Mouse (Mus musculus) urinary bladder, postnatal 14 days (tissue): ENCODE results near the gene Mcrip2.

ENCODE experiments used
- DNase-seq: peaks from one replicate; pipeline ENCODE4 v3.0.0; 2021; ENCODE audit warnings: low spot score

The Mcrip2 gene

DNA sequence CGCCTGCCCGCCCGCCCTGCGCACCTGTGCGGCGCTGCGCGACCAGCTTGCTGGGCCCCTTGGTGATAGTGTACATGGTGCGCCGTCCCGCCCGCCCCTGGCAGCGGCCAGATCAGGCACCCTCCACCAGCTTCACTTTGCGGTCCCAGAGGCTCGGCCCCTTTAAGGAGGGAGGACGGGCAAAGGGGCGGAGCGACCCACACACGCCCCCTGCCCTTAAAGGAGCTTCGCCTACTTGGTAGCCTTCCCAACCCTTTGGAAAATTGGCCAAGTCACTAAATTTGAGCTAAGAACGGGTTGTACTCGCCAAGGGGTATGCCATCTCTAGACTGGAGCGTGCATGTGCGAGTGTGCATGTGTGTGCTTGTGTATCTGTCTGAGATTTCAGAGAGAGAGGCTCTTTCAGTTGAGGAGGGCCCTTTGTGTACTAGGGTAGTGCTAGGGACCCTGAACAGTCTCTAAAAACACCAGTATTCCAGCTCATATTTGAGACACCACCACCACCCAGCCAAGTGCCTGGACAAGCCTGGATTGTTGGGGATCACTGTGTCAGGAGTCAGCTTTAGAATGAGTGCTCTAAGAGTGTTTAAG is at the start of gene Mcrip2:
Gene Mcrip2, minus strand, starts transcription at position 164 of the 591 bp plus-strand sequence.
- DNase-seq: peak; percentile 82

GRCm38 (mm10) chr17:25918037-25918750 is 49.6 kb upstream of the Mcrip2 start:
- no peak for DNase-seq

DNA sequence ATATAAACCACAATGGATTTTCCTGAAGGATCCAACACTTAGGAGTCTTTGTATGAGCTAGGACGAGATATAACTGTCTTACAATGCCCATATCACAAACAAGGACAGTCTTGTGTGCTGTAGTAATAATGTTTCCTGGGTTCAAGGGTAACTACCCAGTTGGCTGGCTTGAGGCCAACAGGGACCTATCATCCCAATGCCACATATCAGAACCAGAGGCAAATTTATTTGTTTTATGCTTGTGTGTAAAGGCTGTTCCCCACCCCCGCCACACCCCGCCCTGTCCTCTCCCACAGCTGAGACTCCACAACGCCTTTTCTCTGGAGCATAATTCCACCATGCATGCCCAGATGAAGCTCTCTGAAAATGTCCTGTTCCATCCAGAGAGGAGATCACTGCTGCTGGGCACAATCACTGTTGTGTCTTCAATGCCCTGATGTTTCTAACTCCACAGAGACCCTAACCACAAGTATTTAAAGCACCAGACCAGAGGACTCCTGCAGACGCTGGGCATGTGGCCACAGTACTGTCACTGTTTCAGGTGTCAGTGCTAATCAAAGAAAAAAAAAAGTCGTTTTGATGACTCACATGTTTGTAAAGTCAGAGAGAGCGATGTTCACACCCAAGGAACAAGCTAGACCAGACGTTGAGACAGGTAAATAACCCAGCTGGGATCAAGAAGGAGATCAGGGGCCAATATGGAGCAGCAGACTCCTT is 48.5 kb upstream of the Mcrip2 start:
- DNase-seq: peak; percentile 21

DNA sequence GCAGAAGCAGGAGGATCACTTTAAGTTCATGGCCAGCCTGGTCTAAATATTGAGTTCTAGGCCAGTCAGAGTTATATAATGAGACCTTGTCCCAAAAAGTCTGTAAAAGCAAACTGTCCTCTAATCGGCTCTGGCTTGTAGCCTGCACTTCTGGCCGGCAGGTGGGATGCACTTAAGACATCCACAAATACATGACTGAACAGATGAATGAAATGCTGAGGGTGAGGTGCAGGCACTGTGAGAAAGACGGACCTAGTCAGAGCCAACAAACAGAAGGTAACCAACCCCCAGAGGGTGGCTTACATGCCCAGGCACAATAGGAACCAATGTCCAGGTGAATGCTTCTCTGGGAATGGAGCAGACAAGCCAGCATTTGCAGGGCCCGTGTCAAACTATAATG is 45.7 kb upstream of the Mcrip2 start:
- no peak for DNase-seq

DNA sequence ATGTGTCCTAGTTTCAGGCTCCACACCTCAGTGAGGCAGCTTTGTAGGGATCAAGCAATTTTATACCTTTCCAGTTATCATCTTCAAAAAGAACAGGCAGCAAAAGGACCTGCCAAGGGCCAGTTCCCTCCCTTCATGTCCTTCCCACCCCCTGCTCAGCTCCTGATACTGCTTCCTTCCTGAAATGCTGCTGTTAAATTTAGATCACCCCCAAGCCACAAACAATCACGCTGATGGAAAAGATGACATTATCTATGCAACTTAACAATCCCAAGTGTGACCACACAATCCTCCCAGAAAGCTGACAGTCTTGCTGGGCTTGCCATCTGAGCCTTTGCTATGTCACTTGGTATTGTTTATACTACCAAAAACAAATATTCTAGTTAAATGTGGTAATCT is 45.3 kb upstream of the Mcrip2 start:
- DNase-seq: no peak

GRCm38 (mm10) chr17:25913186-25913876 is 44.8 kb upstream of the Mcrip2 start:
- no peak for DNase-seq

- no peak for DNase-seq
These were observed 43.3 kb upstream of the Mcrip2 start for GRCm38 (mm10) chr17:25911816-25912215.

GRCm38 (mm10) chr17:25907640-25908039 is 39.1 kb upstream of the Mcrip2 start:
- DNase-seq: no peak

- DNase-seq: no peak
These were observed 34.5 kb upstream of the Mcrip2 start for GRCm38 (mm10) chr17:25903061-25903460.

DNA sequence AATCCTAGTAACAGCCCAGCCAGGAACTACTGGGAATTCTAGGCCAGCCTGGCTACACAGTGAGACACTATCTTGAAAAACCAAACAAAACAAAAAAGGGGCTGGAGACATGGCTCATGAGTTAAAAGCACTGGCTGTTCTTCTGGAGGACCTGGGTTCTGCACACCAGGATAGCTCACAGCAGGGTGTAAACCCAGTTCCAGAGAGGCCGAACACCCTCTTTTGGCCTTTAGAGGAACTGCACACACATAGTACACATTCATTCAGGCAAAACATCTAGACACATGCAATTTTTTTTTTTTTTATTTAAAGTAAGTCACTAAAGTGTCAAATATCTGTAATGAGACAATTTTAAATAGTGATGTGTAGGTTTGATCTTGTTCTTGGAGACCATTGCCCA is 31.6 kb upstream of the Mcrip2 start:
- DNase-seq: no peak

DNA sequence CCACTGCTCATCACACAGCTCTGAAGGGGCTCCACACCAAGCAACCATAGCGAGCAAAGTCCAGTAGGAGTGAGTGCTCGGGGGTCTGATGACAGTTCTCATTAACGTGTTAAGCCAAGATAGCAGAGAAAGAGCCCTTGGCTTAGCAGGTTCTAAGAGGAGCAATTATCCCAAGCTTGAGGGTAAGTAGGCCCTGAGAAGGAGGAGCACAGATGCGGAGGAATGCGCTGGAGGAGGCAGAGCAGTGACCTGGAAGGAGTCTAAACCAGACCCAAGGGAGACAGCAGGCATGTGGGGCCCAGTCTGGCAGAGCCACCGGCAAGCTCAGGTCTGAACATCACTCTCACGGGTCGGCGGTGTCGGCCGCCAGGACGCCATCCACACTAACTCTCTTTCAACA is 27.3 kb upstream of the Mcrip2 start:
- DNase-seq: no peak

- no peak for DNase-seq
These were observed 26.9 kb upstream of the Mcrip2 start for GRCm38 (mm10) chr17:25895415-25895814.

DNA sequence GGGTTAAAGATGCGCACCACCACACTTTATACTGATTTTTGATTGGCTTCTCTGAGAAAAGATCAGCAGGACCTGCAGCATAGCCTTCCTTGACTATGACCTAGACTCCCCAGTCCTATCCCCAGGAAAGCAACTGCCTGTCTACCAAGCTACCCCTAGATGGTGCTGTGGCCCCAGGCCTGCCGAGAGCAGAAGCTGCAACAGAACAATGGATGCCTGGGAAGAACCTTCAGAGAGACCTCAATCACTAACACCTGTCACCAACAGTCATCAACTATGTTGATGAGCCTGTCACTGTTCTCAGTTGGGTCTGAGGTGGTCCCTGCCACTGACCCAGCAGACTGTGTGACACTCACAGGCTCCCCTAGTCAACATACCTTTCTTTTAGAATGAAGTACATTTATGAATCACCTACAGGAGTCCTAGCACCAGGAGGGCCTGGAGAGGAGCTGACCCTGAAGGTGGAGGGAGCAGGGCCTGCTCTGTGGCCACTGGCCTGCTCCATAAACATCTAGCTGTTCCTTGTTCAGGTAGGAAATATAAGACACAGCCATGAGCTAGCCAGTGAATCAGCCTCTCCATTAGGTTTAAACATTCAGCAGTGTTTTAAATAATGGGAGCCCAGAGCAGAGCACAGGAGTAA is 25.5 kb upstream of the Mcrip2 start:
- DNase-seq: peak; percentile 63

- DNase-seq: no peak
These were observed 20.3 kb upstream of the Mcrip2 start for GRCm38 (mm10) chr17:25888837-25889236.

GRCm38 (mm10) chr17:25887467-25887866 is 18.9 kb upstream of the Mcrip2 start:
- no peak for DNase-seq

DNA sequence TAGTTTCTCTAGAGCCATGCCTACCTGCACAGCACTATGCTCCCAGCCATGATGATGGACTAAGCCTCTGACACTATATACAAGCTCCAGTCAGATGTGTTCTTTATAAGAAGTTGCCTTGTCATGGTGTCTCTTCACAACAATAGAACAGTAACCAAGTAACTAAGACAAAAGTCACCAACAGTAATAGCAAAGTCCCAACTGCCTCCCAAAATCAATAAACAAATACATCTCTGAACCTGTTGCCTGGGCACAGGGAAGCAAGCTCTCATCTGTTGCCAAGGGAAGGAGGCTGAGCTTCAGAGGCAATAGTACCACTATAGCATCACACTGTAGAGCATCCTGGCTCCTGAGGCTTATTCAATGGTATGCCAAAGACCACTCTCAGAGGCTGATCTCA is 18.2 kb upstream of the Mcrip2 start:
- DNase-seq: no peak

GRCm38 (mm10) chr17:25885636-25886035 is 17.1 kb upstream of the Mcrip2 start:
- no peak for DNase-seq

- no peak for DNase-seq
These were observed 15.3 kb upstream of the Mcrip2 start for GRCm38 (mm10) chr17:25883824-25884223.

DNA sequence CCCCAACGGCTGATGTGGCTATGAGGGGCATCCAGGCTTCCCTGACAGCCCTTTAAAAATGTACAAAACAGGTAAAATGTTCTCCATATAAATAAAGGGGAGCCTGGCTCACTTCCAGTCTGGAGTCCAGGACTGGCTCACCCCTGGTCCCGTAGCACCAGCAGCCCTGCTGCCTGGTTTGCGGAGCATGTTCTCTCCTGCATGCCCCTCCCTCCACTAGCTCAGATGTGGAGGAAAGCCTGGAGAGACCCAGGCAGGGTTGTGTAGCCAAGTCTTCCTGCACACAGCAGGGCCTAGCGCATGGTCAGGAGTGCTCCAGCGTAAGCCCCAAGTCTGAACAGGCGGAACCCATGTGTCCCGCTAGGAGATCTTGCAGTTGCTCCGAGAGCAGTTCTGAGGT is 14.7 kb upstream of the Mcrip2 start:
- DNase-seq: no peak

DNA sequence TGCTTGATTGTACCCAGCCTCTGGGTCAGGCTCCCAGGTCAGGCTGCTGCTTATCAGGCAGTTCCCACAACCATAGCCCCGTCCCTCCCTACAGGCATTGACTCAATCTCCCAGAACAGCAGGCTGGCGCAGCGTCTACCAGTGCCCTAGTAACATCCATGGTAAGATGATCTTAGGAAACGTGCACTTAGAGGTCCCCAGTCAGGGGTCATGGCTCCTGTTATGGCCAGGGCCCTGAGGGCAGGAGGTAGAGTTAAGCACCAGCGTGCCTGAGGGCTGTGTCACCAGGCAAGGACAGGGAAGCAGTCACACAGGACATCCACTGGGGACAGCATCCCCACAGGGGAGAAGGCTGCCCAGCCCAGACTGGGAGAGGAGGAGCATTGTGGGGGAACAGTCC is 13.7 kb upstream of the Mcrip2 start:
- no peak for DNase-seq

DNA sequence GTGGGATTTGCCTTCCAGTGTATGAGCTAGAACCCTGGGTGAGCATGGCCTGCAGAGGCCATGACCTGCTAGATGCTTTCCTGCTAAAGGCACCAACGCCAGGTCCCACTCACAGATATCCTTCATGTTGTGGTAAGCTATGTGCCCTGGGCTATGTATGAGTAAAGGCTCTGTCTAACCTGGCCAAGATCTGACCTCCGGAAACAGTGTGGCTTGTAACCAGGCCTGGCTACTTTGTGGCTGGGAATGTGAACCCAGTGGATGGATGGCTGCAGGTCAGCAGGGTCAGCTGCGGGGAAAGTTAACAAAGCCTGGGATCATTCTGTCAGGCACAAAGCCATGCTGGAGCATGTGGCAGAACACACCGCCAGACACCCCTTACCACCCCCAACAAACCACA is 13.1 kb upstream of the Mcrip2 start:
- DNase-seq: no peak

- DNase-seq: no peak
These were observed 12.5 kb upstream of the Mcrip2 start for GRCm38 (mm10) chr17:25880913-25881641.
